Mouse (Mus musculus) lung, postnatal 0 days (tissue): ENCODE measurements around the gene Cebpe. TPM values are rescaled to one million over a fixed set of nuclear protein-coding genes. Genes with fewer than 3 reads are reported as not detected.

Source experiments
- ATAC-seq: fragments of 200-750 bp; cut with Nextera tagmentation; 2 replicates; pipeline ENCODE4 v1.8.0; 2017; ENCODE audit warnings: moderate library complexity
- DNase-seq: peaks from one replicate; pipeline ENCODE4 v3.0.0-alpha.2; 2016; ENCODE audit warnings: low spot score
- H3K27ac ChIP-seq: fragments of 300-500 bp; sonication (generic); 2 replicates; pipeline ENCODE4 v1.5.1; 2014; ENCODE audit warnings: antibody characterized with exemption, mild to moderate bottlenecking, low read length, mixed read lengths
- H3K27me3 ChIP-seq: fragments of 300-500 bp; sonication (generic); replicated peaks from 2 replicates; pipeline ENCODE4 v1.6.1; 2014; ENCODE audit warnings: low read length, mixed read lengths; ENCODE audit not compliant: insufficient read depth
- H3K36me3 ChIP-seq: fragments of 300-500 bp; sonication (generic); 2 replicates; pipeline ENCODE4 v1.6.1; 2014; ENCODE audit warnings: low read length, mixed read lengths; ENCODE audit not compliant: insufficient read depth
- H3K4me1 ChIP-seq: fragments of 300-500 bp; sonication (generic); 2 replicates; pipeline ENCODE4 v1.6.1; 2014; ENCODE audit warnings: antibody characterized with exemption, low read depth, low read length, mixed read lengths; ENCODE audit not compliant: insufficient read depth
- H3K4me2 ChIP-seq: fragments of 300-500 bp; sonication (generic); replicated peaks from 2 replicates; pipeline ENCODE4 v1.6.1; 2014; ENCODE audit warnings: low read depth, mild to moderate bottlenecking, low read length, moderate library complexity, mixed read lengths
- H3K4me3 ChIP-seq: fragments of 300-500 bp; sonication (generic); 2 replicates; pipeline ENCODE4 v1.5.1; 2014; ENCODE audit warnings: low read depth, low read length
- H3K9ac ChIP-seq: fragments of 300-500 bp; sonication (generic); replicated peaks from 2 replicates; pipeline ENCODE4 v1.6.1; 2014; ENCODE audit warnings: low read depth, mild to moderate bottlenecking
- H3K9me3 ChIP-seq: fragments of 300-500 bp; sonication (generic); 2 replicates; pipeline ENCODE4 v1.6.1; 2016; ENCODE audit warnings: low read length, mixed read lengths
- CTCF ChIP-seq: IDR thresholded peaks from 2 replicates; pipeline ENCODE4 v1.5.1; 2016; ENCODE audit warnings: antibody characterized with exemption, mild to moderate bottlenecking
- EP300 ChIP-seq: IDR thresholded peaks from 2 replicates; pipeline ENCODE4 v1.6.1; 2016; ENCODE audit warnings: antibody characterized with exemption, mild to moderate bottlenecking, control low read depth
- WGBS: fragments of 180-500 bp; shearing (Covaris S2); extraction: QIAGEN DNeasy Blood & Tissue Kit; methylation state at CpG from one replicate; pipeline ENCODE4 v1.1.7; 2014; 5-methylcytosine and 5-hydroxymethylcytosine counted together
- polyA plus RNA-seq: library from polyadenylated mRNA; unstranded; fragments of >200 nt; fragmentation: Nextera tagmentation; extraction: Ambion mirVana; gene quantifications from 2 replicates; pipeline ENCODE4 v1.2.1, GENCODE M21; 2015

Gene Cebpe
- polyA plus RNA-seq, 1 experiment from 2014 or later: 0.58 TPM

- TF ChIP-seq CTCF (no peak), EP300 (no peak)
- ATAC-seq (no peak), DNase-seq (no peak)
- Histone ChIP-seq H3K4me3 (no peak overlapping the region), H3K36me3 (no peaks in the 10 kb centered on the region), H3K9ac (no peak overlapping the region), H3K27me3 (no peaks in the 10 kb centered on the region), H3K4me2 (no peak overlapping the region), H3K9me3 (no peaks in the 10 kb centered on the region), H3K27ac (no peak overlapping the region), H3K4me1 (no peaks in the 10 kb centered on the region)
- WGBS: 84% methylated on average over 10 of the region's 10 CpGs
These were observed 25.7 kb upstream of the Cebpe start for GRCm38 (mm10) chr14:54737634-54738033.

DNA sequence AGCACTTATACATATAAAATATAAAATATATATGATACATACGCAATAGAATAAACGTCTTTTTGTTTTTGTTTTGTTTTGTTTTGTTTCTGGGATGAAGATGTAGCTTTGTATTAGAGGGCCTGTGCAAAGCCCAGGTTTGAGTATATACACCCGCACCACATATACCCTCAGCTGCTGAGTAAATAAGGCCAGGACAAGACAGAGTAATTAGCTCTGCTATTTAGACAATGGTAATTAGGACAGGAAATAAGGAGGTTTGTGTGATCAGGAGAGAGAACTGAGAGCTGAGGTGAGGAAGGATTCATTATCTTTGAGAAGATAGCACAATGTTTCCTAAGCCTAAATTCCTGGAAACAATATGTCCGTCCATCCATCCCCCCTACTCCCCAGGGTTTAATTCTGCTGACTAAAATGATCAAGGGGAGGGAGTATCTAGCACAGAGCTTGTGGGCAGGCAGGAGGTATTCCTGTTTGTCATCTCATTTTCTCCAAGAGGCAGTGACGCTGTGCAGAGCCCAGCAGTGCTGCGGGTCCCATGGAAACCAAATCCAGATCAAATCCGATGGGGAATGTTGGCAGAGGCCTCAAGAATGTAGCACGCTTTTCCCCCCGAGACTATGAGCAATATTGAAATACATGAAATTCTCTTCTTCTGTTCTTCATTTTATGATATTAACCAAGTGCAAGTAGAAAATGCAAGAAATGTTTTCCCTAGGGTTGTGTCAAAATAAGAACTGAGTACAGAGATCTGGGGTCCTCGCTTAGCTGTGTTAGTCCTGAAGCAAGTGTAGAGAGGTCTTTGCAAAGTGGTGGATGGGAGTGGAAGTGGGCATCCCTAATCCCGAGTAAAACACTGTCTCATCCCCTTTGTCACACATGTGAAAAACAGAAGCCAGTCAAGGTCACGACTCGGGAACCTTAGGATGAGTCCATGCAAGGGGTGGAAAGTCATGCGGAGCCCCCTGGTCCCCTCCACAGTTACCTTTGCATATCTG is 24.9 kb upstream of the Cebpe start:
- Histone ChIP-seq H3K36me3 (no peaks in the 10 kb centered on the region), H3K4me1 (no peaks in the 10 kb centered on the region), H3K27me3 (no peaks in the 10 kb centered on the region), H3K4me2 (no peak overlapping the region), H3K27ac (no peak overlapping the region), H3K9me3 (no peaks in the 10 kb centered on the region), H3K9ac (no peak overlapping the region), H3K4me3 (no peak overlapping the region)
- DNase-seq: no peak
- ATAC-seq: no peak
- TF ChIP-seq CTCF (no peak), EP300 (no peak)
- 69% methylated on average over 14 of the region's 14 CpGs for WGBS

DNA sequence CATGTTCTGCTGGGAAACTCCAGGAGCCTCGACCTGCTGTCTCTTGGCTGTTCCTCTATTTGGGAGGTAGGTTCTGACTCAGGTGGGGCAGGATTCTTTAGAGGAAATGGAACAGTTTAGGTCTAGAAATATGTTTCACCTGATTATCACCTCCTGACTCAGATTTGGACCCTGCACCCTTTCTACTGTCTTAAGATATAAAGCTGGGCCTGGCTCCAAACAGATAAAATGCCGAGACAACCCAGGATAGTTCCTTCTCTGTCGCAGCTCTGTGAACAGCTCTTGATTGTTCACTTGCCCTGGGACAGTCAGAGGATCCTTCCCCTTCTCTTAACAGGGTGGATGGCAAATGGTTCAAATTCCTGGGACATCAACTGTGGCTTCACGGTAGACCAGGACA is 23.2 kb upstream of the Cebpe start:
- Histone ChIP-seq H3K9ac (no peak overlapping the region), H3K27me3 (no peaks in the 10 kb centered on the region), H3K36me3 (no peaks in the 10 kb centered on the region), H3K27ac (no peak overlapping the region), H3K4me1 (no peaks in the 10 kb centered on the region), H3K4me3 (no peak overlapping the region), H3K4me2 (no peak overlapping the region), H3K9me3 (no peaks in the 10 kb centered on the region)
- TF ChIP-seq EP300 (no peak), CTCF (no peak)
- ATAC-seq (no peak), DNase-seq (no peak)
- 65% methylated on average over 4 of the region's 4 CpGs for whole genome bisulfite sequencing

- H3K9me3 ChIP-seq: no peaks in the 10 kb centered on the region
- whole genome bisulfite sequencing: 71% methylated on average over 4 of the region's 4 CpGs
- no peaks in the 10 kb centered on the region for H3K27me3 ChIP-seq
- TF ChIP-seq EP300 (no peak), CTCF (no peak)
- H3K4me3 ChIP-seq: no peak overlapping the region
- no peaks in the 10 kb centered on the region for H3K36me3 ChIP-seq
- DNase-seq: no peak
- no peak overlapping the region for H3K27ac ChIP-seq
- H3K4me1 ChIP-seq: no peaks in the 10 kb centered on the region
- no peak overlapping the region for H3K9ac ChIP-seq
- no peak overlapping the region for H3K4me2 ChIP-seq
- no peak for ATAC-seq
These were observed 22.0 kb upstream of the Cebpe start for GRCm38 (mm10) chr14:54734004-54734403.

DNA sequence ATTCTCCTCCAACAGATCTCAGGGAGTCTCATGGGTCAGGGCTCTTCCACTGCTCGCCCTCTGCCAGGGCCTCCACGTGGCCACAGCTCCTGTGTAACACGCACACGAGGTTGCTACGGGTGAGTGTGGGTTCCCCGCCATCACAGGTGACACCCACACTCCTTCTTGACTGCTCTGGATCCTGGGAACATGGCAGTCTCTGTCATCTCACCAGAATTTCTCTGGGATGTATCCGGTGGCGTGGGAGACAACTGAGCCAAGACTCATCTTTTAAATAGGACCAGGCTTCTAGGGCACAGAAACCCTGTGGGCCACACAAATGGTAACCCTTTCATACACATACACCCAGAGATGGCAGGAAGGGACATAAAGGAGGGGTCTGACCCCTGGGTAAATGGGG is 20.2 kb upstream of the Cebpe start:
- no peaks in the 10 kb centered on the region for H3K4me1 ChIP-seq
- DNase-seq (no peak), ATAC-seq (no peak)
- H3K27ac ChIP-seq: no peak overlapping the region
- WGBS: 85% methylated on average over 8 of the region's 8 CpGs
- H3K36me3 ChIP-seq: no peaks in the 10 kb centered on the region
- TF ChIP-seq CTCF (no peak), EP300 (no peak)
- H3K4me2 ChIP-seq: no peak overlapping the region
- H3K4me3 ChIP-seq: no peak overlapping the region
- no peaks in the 10 kb centered on the region for H3K27me3 ChIP-seq
- H3K9me3 ChIP-seq: no peaks in the 10 kb centered on the region
- no peak overlapping the region for H3K9ac ChIP-seq

- H3K9me3 ChIP-seq: no peaks in the 10 kb centered on the region
- no peak for TF ChIP-seq CTCF
- no peak for TF ChIP-seq EP300
- no peak overlapping the region for H3K27ac ChIP-seq
- H3K4me2 ChIP-seq: no peak overlapping the region
- no peak overlapping the region for H3K9ac ChIP-seq
- H3K4me1 ChIP-seq: no peaks in the 10 kb centered on the region
- no peaks in the 10 kb centered on the region for H3K36me3 ChIP-seq
- H3K4me3 ChIP-seq: no peak overlapping the region
- no peaks in the 10 kb centered on the region for H3K27me3 ChIP-seq
- 69% methylated on average over 6 of the region's 6 CpGs for WGBS
- no peak for DNase-seq
- no peak for ATAC-seq
These were observed 18.3 kb upstream of the Cebpe start for GRCm38 (mm10) chr14:54730305-54730704.
